Mouse (Mus musculus): Measurements from ENCODE around the gene Gch1. TPM values are rescaled to one million over a fixed set of nuclear protein-coding genes. Genes with fewer than 3 reads are reported as not detected.
A peak's percentile ranks its signal among the peaks of the same experiment; 100 is the strongest.

Gene Gch1
- total and polyA plus RNA-seq, 2 experiments, result 133 to 200 TPM

DNA sequence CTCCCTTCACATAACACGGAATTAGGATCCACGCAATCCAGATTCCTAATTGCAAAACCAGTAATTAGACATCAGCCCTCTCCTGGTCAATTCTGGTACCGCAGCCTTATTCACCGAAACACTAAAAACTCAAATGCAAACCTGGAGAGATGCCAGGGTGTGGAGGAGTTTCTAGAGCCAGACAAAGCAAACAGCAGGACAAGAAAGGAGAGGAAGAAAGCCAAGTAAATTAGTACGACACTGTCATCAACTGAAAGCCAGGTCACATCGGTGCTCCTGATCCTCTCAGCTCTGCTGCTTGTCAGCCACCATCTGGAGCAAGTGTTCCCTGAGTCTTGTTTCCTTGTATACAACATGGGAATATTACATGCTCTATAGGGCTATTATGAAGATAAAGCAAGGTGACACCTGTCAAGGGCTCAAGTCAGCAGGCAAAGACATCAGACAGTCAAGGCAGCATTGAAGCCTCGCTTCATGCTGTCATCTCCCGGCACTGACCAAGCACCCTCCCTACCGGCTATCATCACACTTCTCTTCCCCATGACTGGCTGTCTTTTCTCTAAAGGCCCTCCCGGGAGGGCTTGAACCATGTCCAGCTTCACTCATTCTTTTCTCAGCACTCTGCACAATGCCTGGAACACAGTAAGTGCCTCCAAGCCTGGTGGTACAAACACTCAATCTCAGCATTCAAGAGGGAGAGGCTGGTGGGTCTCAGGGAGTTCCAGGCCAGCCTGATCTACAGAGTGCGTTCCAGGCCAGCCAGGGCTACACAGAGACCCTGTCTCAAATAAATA, 7.5 kb downstream of the Gch1 start:
- H3K9ac ChIP-seq (ENCODE audit: low read depth, low read length), result no peak overlapping the region
- H3K4me1 ChIP-seq (ENCODE audit: control insufficient read depth, insufficient read depth, low read length), result peaks cover 39% of the 10 kb centered on the region
- TF ChIP-seq POLR2A (IDR thresholded peaks at IDR 0.05; ENCODE audit: extremely low read depth, insufficient read depth, low read length) (no peak), CTCF (IDR thresholded peaks at IDR 0.05; ENCODE audit: low read depth, low read length) (no peak)
- 57% methylated on average over 11 of the region's 11 CpGs for WGBS
- H3K27ac ChIP-seq (replicated peaks; ENCODE audit: insufficient read depth, low read depth, low read length), result 0 out of 2 replicates have a peak overlapping the region, but pooled peaks have one; percentile 4
- no peak overlapping the region for H3K4me3 ChIP-seq (ENCODE audit: insufficient read depth, low read depth, low read length)
- peak; percentile 69 for DNase-seq (ENCODE audit: extremely low read depth, low read depth, low spot score)
- H3K27me3 ChIP-seq (ENCODE audit: control insufficient read depth, insufficient read depth, low read length), result no peaks in the 10 kb centered on the region
- peaks cover 15% of the 10 kb centered on the region for H3K36me3 ChIP-seq (ENCODE audit: control insufficient read depth, insufficient read depth, low read length)
- peaks cover 43% of the 10 kb centered on the region for H3K79me2 ChIP-seq (ENCODE audit: control insufficient read depth, insufficient read depth, low read length)

DNA sequence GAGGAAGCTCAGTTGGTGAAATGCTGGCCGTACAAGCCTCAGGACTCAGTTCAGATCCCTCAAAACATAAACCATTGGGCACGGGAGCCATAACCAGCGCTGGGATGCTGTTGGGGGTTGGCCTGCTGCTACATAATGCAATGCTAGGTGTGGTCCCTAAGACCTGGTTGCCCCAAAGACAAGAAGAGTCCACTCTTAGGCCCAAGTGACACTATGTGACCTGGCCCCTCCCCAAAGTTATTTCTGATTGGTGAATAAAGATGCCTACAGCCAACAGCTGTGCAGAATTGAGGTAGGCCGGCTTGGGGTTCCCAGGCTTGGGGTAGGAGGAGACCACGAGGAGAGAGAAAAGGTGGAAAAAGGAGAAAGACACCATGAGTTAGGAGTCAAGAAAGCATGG, 10.4 kb downstream of the Gch1 start:
- Histone ChIP-seq H3K36me3 (ENCODE audit: control insufficient read depth, insufficient read depth, low read length) (peaks cover 10% of the 10 kb centered on the region), H3K9ac (ENCODE audit: low read depth, low read length) (no peak overlapping the region), H3K4me3 (ENCODE audit: insufficient read depth, low read depth, low read length) (no peak overlapping the region), H3K27ac (replicated peaks; ENCODE audit: insufficient read depth, low read depth, low read length) (no peak overlapping the region), H3K79me2 (ENCODE audit: control insufficient read depth, insufficient read depth, low read length) (peaks cover 48% of the 10 kb centered on the region), H3K4me1 (ENCODE audit: control insufficient read depth, insufficient read depth, low read length) (peaks cover 30% of the 10 kb centered on the region), H3K27me3 (ENCODE audit: control insufficient read depth, insufficient read depth, low read length) (no peaks in the 10 kb centered on the region)
- 88% methylated on average over 5 of the region's 5 CpGs for WGBS
- no peak for DNase-seq (ENCODE audit: extremely low read depth, low read depth, low spot score)
- TF ChIP-seq CTCF (IDR thresholded peaks at IDR 0.05; ENCODE audit: low read depth, low read length), result no peak
- no peak for TF ChIP-seq POLR2A (IDR thresholded peaks at IDR 0.05; ENCODE audit: extremely low read depth, insufficient read depth, low read length)

DNA sequence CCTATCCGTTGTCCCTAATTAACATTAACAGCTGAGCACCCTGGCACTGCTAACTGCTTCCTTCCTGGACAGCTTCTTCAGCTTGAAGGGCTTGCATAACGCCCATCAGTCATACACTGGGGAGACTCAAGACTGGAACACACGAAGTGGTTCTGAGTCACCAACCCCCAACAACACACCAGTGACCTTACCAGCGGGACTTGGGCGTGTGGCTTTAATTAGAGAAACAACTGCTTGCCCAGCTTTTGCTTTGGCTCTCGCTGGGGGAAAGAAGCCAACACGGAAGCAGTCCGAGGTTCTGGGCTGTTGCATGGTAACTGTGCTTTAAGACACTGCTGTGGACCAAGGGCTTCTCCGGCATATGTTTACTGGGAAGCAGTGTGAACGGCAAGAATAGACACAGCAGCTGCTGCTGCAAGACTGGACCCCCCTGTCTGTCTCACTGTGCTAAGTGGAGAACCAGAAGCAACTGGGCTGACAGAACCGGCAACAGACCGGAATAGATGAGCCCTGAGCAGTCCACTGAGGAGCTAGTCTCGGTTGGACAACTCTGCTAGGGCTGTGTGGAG, 11.3 kb downstream of the Gch1 start:
- WGBS, result 33% methylated on average over 13 of the region's 13 CpGs
- Histone ChIP-seq H3K4me1 (ENCODE audit: control insufficient read depth, insufficient read depth, low read length) (peaks cover 30% of the 10 kb centered on the region), H3K36me3 (ENCODE audit: control insufficient read depth, insufficient read depth, low read length) (peaks cover 6% of the 10 kb centered on the region; the same call in 1 of the 2 replicates), H3K4me3 (ENCODE audit: insufficient read depth, low read depth, low read length) (no peak overlapping the region), H3K79me2 (ENCODE audit: control insufficient read depth, insufficient read depth, low read length) (peaks cover 41% of the 10 kb centered on the region), H3K9ac (ENCODE audit: low read depth, low read length) (no peak overlapping the region), H3K27me3 (ENCODE audit: control insufficient read depth, insufficient read depth, low read length) (no peaks in the 10 kb centered on the region), H3K27ac (replicated peaks; ENCODE audit: insufficient read depth, low read depth, low read length) (no peak overlapping the region)
- DNase-seq (ENCODE audit: extremely low read depth, low read depth, low spot score), result peak; percentile 69
- no peak for TF ChIP-seq CTCF (IDR thresholded peaks at IDR 0.05; ENCODE audit: low read depth, low read length)
- no peak for TF ChIP-seq POLR2A (IDR thresholded peaks at IDR 0.05; ENCODE audit: extremely low read depth, insufficient read depth, low read length)

DNA sequence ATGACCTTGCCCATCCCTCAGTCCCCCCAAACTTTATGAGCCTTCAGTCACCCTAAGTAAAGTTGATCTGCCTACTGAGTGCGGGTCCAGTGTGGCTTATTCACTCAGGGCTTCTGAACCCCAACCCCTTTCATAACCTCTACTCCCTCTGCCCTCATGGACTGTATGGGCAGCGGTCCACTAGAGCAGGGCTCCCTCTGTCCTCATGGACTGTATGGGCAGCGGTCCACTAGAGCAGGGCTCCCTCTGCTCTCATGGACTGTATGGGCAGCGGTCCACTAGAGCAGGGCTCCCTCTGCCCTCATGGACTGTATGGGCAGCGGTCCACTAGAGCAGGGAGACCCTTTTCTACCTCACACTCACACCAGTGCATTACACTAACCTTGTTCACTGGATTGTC, 13.0 kb downstream of the Gch1 start:
- TF ChIP-seq CTCF (IDR thresholded peaks at IDR 0.05; ENCODE audit: low read depth, low read length) (no peak), POLR2A (IDR thresholded peaks at IDR 0.05; ENCODE audit: extremely low read depth, insufficient read depth, low read length) (no peak)
- WGBS, result 23% methylated on average over 5 of the region's 5 CpGs
- Histone ChIP-seq H3K4me1 (ENCODE audit: control insufficient read depth, insufficient read depth, low read length) (peaks cover 20% of the 10 kb centered on the region), H3K27me3 (ENCODE audit: control insufficient read depth, insufficient read depth, low read length) (no peaks in the 10 kb centered on the region), H3K9ac (ENCODE audit: low read depth, low read length) (no peak overlapping the region), H3K36me3 (ENCODE audit: control insufficient read depth, insufficient read depth, low read length) (peaks cover 12% of the 10 kb centered on the region; the same call in 1 of the 2 replicates), H3K79me2 (ENCODE audit: control insufficient read depth, insufficient read depth, low read length) (peaks cover 29% of the 10 kb centered on the region), H3K4me3 (ENCODE audit: insufficient read depth, low read depth, low read length) (no peak overlapping the region), H3K27ac (replicated peaks; ENCODE audit: insufficient read depth, low read depth, low read length) (peak overlapping the region; percentile 44; the same call in 1 of the 2 replicates)
- peak; percentile 75 for DNase-seq (ENCODE audit: extremely low read depth, low read depth, low spot score)

DNA sequence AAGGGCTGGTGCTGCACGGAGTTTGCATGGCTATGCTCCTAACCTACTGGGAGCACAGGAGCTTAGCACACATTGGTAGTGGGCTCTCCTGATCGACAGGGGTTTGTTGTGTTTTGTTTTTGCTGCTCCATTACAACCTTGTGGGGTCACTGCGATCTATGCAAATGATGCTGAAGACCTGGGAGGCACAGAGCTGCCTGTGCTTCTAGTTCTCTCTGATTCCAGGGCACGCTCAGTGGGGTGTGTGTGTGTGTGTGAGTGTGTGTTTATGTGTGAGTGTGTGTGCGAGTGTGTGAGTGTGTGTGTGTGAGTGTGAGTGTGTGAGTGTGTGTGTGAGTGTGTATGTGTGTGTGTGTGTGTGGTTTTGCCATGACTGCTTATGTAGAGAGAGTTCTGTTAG, 14.1 kb downstream of the Gch1 start:
- WGBS, result 90% methylated on average over 5 of the region's 5 CpGs
- no peak overlapping the region for H3K4me3 ChIP-seq (ENCODE audit: insufficient read depth, low read depth, low read length)

More for the DNA sequence above, 14.1 kb downstream of the Gch1 start:
- H3K27ac ChIP-seq (replicated peaks; ENCODE audit: insufficient read depth, low read depth, low read length), result no peak overlapping the region
- H3K9ac ChIP-seq (ENCODE audit: low read depth, low read length), result no peak overlapping the region
- H3K79me2 ChIP-seq (ENCODE audit: control insufficient read depth, insufficient read depth, low read length), result peaks cover 29% of the 10 kb centered on the region
- H3K27me3 ChIP-seq (ENCODE audit: control insufficient read depth, insufficient read depth, low read length), result no peaks in the 10 kb centered on the region
- peaks cover 19% of the 10 kb centered on the region for H3K36me3 ChIP-seq (ENCODE audit: control insufficient read depth, insufficient read depth, low read length)
- peaks cover 18% of the 10 kb centered on the region for H3K4me1 ChIP-seq (ENCODE audit: control insufficient read depth, insufficient read depth, low read length)
- no peak for DNase-seq (ENCODE audit: extremely low read depth, low read depth, low spot score)
- TF ChIP-seq CTCF (IDR thresholded peaks at IDR 0.05; ENCODE audit: low read depth, low read length) (no peak), POLR2A (IDR thresholded peaks at IDR 0.05; ENCODE audit: extremely low read depth, insufficient read depth, low read length) (no peak)

Measured in liver, adult 2 months (tissue).